Mouse (Mus musculus) cerebellum, postnatal 36 days (tissue): ENCODE measurements around the gene D430041D05Rik.

Experiments used
- DNase-seq, 2 experiments: peaks; one replicate each; pipeline ENCODE4 v3.0.0; 2021 to 2022; ENCODE audit warnings: mixed read lengths in 2 of 2

The D430041D05Rik gene

DNA sequence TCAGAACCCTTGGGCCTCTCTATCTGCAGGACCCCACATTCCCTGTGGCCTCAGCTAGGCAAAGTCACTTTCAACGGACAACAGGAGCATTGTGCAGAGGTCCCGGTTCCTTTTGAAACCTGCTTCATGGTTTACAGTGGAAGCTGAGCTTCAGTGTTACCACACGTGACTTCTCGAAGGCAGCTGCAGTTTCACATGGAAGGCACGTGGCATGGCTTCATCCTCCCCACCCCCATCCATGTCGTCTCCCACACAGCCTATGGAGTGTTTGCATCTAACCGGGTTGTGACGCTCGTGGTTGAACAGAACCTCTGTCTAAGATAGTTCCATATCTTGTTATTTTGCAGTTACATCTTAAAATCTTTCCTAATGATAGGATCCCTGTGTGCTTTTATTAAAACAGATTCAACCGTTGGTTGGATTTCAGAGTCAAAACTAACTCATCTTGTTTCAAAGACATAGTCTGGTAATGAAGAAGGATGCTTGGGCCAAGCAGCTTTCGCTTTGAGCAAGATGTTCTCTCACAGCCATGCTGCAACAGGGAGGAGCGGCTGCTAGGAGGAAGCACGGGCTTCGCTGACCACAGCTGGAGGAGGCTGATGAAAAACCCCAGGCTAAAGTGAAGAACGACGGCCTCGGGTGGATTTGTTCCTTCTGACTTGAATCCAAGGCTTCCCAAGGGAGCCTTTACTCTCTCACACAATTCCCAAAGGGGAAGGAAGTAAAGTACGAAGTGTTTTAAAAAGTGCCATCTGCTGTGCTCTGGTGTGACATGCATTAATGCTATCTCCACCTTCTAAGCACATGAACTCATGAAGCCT is 149.7 kb downstream of the D430041D05Rik start:
- no peak for DNase-seq

DNA sequence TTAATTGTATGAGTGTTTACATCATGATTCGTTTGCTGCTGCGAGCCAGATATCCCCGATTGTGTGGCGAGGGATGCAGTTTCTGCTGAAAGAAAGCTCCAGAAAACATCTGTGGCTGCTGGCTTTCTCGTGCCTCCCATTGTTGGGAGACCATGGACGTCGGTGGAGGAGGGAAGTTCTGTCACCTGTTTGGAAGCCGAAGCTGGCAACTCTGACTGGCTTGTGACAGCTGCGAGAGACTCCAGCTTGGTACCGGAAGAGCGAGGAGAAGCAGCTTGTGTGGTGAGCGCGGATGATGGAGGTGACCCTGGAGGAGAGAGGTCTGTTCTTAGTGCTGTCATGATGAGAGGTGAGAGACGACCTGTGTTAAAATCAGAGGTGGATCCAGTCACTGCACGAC is 154.2 kb downstream of the D430041D05Rik start:
- no peak for DNase-seq

GRCm38 (mm10) chr2:104254944-104255343 is 155.9 kb downstream of the D430041D05Rik start:
- no peak for DNase-seq

GRCm38 (mm10) chr2:104253341-104253740 is 157.5 kb downstream of the D430041D05Rik start:
- DNase-seq = no peak

DNA sequence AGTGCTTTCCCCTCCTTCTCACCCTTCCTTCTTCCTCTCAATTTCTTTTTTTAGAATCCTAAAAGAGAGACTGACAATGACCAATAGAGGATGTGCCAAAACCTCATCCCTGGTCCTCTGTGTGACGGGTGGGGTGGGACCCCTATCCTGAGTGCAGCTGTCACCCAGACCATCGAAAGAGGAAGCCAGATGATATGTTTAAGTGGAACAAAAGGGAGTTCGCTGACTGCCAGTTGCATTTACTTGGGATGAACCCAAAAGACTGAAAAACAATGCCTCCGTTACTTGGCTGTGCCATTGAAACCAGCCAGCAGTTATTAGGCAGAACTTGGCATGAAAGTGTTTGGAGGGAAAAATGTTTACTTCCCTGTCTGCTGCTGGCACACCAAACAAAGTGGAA is 159.2 kb downstream of the D430041D05Rik start:
- no peak for DNase-seq

DNA sequence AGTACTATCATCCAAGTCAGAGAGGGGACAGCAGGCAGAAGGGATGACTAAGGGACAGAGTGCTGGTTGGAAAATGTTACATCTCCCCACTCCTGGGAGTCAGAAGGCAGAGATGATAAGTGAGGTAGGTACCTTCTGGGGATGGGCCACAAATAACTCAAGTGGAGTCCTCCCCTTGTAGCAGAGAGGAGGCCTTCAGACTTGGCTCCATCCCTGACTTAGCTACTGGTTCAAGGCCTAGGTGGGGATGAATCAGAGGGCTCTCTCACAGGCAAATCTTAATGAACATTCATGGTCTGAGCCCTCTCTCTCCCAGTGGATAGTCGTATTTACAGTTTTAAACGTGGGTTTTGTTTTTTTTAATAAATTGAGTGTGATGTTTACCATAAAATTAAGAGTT is 161.0 kb downstream of the D430041D05Rik start:
- no peak for DNase-seq

DNA sequence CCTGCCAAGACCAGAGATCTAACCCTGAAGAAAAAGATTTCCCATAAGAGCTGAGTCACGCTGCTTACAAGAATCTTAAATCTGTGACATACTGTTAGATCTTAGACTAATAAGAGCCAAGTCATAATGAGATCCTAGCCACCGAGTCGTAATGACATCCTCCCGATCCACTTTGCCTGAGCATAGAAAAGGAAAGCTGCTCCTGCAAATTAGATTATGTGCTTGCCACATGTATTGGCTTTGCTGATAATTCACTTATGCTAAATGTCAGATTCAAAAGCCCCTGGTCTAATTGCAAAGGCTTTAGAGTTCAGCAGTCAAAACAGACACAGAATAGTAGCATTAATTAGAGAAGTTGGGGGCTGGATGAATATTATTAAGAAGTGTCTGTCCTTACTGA is 164.0 kb downstream of the D430041D05Rik start:
- DNase-seq = no peak

DNA sequence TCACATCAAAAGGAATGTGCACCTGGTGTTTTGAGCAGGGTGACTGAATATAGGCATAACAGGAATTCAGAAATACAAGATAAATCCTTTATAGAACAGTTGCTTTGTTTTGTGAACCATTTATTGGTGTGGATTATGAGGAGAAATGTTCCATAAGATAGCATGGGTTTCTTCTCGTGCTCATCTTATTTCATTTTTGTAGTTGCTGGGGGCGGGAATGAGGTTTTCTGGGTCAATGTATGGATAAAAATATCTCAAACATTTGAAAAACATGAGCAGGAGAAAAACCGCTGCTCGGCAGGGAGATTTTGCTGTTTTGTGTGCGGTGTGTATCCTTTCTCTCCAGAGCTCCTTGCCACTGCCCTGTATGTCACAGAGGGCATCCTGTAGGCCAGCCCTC is 168.8 kb downstream of the D430041D05Rik start:
- DNase-seq = no peak

DNA sequence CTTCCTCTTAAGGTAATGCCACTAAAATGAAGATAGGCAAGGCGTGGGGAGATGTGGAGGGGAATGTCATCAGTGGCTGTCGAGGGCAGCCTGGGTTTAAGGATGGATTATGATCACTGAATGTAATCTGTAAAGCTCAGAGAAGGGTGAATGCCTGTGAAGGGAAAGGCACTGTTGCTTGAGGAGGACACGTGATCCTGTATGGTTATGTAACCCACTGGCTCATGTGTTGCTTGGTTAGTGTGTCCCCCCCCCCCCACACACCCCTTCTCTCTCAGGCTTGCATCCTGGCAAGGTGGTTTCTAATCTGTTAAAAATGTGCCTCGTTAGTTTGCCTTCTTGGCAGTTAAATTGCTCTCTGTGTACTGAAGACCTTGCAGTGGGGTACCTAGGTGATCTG is 173.7 kb downstream of the D430041D05Rik start:
- no peak for DNase-seq

GRCm38 (mm10) chr2:104230444-104230843 is 180.4 kb downstream of the D430041D05Rik start:
- no peak for DNase-seq

GRCm38 (mm10) chr2:104226057-104226456 is 184.8 kb downstream of the D430041D05Rik start:
- DNase-seq = no peak

DNA sequence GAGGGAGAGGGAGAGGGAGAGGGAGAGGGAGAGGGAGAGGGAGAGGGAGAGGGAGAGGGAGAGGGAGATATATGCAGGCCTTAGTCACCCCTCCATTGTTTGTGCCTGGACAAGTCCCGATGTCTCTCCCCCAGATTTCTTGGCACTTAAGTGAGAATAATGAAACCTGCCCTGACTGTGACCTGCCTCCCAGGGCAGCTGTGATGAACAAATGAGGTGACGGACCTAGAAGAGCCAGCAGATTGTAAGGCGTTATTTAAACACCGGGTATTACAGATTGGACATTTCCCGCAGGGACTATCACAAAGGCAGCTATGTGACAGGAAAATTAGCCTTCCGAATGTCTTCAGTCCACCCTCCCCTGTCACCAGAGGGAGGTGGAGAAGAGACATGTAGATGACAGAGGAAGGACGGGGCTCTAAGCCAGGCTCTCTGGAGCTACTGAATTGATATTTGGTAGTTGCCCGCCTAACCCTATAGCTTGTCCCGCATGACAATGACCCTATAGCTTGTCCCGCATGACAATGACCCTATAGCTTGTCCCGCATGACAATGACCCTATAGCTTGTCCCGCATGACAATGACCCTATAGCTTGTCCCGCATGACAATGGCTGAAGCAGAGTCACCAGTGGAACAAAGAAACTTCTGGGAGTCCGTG is 191.0 kb downstream of the D430041D05Rik start:
- DNase-seq = no peak

- DNase-seq = no peak
Observed at GRCm38 (mm10) chr2:104218588-104219065, 192.2 kb downstream of the D430041D05Rik start.

DNA sequence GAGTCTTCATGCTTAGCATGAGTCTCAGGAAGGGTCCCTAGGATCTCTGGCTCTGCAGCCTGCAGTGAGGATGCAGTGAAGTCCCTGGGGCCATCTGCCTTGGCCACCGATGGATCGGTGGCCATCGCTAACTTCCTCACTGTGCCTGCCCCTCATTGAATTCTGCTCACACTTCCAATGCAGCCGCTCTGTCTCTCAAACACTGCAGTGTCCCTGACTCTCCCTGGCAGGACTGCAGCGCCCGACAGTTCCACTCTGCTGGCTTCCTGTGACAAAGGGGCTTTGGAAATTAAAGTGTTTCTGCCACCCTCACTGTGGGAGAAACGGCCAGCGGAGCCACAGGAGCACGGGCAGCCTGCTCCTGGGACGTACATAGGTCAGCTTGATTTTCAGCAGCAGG is 192.7 kb downstream of the D430041D05Rik start:
- DNase-seq = no peak

DNA sequence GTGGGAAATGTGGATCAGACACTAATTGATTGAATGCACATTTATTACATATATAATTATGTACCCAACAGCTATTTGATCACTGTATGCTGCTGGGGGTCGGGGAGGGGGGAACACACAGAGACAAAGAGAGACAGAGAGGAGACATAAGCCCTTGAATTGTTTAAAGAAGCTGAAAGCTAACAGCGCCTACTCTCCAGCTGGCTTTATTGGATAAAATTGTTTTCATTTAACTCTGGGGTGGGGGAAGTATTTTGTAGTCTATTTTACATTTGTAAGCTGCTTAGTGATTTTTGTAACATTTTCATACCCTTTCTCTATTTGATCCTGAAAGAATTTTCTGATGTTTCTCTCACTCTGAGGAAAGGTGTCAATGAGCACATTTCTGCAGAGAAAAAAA is 201.4 kb downstream of the D430041D05Rik start:
- no peak for DNase-seq

DNA sequence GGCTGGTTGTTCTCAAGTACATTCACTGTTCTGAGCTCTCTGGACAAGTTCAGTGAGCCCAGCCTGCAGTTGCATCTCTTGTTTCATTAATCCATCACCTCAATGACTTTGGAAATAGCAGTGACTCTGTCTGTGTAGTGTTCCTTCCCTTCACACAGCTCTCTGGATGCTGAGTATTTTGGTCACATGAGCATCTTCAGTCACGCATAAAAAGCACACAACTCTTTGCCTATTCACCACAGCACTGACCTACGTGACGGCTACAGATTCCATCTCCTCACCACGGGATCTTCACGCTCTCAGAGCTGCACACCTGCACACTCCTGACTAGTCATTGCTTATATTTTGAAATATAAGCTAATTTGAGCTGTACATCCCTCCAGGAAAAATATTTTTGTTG is 202.4 kb downstream of the D430041D05Rik start:
- no peak for DNase-seq

- no peak for DNase-seq
Observed at GRCm38 (mm10) chr2:104207948-104208347, 202.9 kb downstream of the D430041D05Rik start.

DNA sequence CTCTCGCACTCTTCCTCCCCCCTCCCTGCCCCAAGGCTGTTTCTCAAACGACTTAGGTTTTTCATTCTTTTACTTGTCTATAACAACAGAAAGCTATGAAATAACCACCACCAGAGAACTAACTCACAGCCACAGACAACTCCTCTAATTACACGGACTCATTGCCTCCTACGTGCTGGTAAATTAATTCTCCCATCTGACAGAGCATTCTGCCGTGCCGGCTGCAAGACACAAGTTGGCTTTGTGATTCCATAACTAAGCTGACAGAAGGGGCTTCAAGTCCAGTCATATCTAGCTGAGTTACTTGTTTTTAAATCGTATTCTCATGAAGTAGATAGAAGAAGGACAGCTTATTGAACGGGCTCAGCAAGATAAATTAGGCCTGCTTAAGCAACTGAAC is 205.2 kb downstream of the D430041D05Rik start:
- DNase-seq = no peak

DNA sequence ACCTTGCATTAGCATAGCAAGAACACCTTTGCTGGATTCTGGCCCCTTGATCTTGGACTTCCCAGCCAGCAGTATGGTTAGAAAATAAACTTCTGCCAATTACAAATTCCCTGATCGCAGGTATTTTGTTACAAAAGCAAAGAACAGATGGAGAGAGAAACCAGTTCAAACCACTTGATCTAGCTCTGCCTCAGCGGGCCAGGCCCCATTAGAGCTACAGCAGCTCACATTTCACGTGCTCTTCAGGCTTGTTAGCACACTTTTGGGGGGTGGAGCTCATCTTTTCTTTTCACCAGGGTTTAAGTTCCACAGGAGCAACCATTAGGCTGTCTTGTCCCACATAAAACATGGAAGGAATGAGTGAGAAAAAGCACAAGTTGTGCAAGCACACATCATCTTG is 210.6 kb downstream of the D430041D05Rik start:
- no peak for DNase-seq

- DNase-seq = no peak
Observed at GRCm38 (mm10) chr2:104198186-104198585, 212.6 kb downstream of the D430041D05Rik start.

DNA sequence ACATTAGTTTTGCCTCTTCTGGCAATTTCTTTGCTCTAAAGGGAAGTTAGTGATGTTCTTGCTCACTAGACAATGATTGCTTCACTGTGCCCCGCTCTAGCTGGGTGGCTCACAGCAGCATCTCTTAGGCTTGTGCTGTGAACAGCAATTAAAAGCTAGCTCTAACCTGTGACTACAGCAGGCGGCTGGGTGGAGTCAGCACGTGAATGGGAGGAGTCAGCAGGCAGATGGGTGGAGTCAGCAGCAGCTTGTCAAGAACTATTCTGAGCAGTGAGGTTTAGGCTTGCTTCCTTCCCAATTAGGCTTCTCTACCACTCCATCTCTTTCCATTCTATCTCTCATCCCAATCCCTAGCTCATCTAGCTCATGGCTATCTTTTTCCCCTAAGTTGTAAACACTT is 213.5 kb downstream of the D430041D05Rik start:
- DNase-seq = no peak

- peak; percentile 53 to 70 for DNase-seq
Observed at GRCm38 (mm10) chr2:104192401-104193141, 218.2 kb downstream of the D430041D05Rik start.

DNA sequence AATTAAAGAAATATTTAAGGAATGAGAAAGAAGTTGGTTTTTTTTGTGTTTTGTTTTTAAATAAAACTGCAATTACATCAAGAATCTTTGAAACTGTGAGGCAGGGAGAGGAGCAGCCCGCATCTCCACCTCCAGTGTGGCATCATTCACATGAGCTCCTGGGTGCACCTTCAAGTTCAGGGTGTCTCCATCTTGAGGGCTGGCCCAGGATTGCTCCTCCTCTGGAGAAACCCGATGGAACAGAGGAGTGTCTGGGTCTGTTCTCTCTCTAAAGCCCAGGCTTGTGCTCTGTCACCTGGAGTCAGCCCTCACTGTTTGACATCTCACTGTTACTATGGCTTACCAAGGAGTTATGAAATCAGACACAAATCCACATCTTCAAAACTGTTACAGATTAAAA is 219.1 kb downstream of the D430041D05Rik start:
- peak; percentile 31 for DNase-seq
